Mouse (Mus musculus): ENCODE measurements around the gene Apol7b.
"Not testable (repeated sequence)": the region's sequence is repeated elsewhere in the genome, so short reads cannot be mapped to it uniquely, and the experiment has no call there.

Gene Apol7b

DNA sequence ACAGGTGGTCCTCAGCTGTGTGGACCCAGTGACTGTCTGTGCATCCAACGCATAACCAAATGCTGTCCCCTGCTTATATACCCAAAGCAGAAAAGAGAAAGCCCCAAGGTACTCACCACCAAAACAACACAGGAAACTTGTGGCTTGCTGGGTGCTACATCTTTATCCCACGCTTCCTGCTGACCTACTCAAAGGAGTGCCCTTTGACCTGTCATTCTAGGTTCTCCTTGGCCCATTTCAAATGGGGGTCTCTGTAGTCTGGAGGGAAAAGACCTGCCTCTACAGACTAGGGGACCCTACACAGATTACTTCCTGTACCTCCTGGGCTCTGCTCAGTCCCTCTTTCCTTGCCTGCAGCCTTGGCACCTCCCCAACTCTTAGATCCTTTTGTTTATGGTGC lies at the start of gene Apol7b:
Apol7b (minus strand) TSS at position 101 of the 400 bp plus-strand sequence.
- in situ Hi-C loops (cut with MboI; ENCODE audit: unreplicated experiment in 2 of 2), result loop anchor here in 1 of 2 experiments (25.0 kb wide), 1 partner anchor 565 kb away; no protein-coding TSS in a partner anchor

DNA sequence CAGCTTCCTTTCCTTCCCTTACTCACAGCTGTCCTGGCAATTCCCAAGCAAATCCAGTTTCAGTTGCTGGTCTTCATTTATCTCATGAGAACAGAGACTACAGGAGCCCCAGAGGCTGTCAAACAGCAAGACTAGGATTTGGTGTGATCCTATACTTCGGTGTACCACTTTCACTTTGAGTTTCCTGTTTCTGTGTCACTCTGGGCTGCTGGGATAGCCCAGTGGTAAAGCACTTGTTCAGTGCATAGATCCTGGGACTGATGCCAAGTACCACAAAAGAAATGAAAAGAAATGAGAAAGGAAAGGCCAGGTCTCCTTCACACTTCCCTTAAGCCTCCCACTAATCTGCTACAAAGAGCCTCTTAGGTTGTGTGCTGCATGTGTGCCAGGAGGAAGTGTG lies 47.4 kb upstream of the Apol7b start:
- in situ Hi-C loops (cut with MboI; ENCODE audit: unreplicated experiment in 2 of 2), result not testable (repeated sequence)

DNA sequence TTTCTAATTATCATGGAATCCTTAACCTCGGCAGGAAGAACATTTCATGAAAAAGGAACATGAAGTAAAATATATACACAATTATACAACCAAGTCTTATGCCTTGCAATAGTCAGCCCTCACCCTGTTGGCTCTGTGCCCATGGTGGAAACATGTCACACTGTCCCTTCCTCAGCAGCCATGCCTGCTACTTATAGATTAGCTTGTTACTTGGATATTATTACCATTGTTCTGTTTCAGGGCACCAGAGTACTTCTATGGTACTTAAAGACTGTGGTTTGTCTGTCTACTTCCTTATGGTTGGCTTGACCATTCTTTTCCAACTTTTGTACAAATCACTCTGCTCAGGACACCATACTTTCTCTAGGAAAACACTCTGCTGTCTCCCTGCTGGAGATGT lies 45.9 kb upstream of the Apol7b start:
- in situ Hi-C loops (cut with MboI; ENCODE audit: unreplicated experiment in 2 of 2), result not testable (repeated sequence)

DNA sequence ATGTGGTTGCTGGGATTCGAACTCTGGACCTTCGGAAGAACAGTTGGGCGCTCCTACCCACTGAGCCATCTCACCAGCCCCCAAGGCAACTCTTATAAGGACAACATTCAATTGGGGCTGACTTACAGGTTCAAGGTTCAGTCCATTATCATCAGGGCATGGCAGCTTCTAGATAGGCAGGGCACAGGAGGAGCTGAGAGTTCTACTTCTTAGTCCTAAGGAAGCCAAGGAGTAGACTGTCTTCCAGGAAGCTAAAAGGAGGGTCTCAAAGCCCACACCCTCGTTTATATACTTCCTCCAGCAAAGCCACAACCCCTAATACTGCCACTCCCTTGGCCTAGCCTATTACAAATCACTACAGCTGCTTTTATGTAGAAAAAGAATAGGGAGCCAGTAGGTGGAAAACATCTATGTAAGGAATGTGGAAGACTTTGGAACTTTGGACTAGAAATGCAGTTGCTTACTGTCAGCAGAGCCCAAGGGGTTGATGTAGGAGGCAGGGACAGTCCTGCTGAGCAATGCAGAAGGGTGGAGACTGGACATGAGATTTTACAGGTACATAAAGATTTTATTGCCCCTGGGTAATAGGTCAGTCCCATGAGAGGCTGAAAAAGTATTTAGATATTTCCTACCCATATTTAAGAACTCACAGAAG lies 35.0 kb upstream of the Apol7b start:
- in situ Hi-C loops (cut with MboI; ENCODE audit: unreplicated experiment in 2 of 2), result no loop called here

DNA sequence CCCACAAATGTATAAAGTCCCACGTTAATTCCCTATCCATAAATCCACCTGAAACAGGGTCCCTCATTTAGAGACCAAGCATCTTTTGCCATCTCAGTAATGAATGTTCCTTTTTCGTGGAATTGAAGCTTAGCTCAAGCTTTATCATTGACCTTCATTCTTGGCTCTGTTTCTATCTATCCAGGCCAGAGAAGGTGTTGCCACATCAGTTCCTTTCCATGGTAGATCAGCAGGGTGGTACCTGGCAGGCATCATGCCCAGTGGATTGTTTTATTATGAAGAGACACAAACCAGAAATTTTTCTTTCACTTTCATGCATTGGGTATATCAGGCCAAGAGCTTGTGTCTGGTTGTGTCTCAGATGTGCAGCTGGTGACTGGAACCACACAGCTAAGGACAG lies 29.4 kb upstream of the Apol7b start, which contains the start of gene Apol10a:
Apol10a (plus strand) TSS at position 355 of the 400 bp plus-strand sequence.
- in situ Hi-C loops (cut with MboI; ENCODE audit: unreplicated experiment in 2 of 2), result not testable (repeated sequence)

DNA sequence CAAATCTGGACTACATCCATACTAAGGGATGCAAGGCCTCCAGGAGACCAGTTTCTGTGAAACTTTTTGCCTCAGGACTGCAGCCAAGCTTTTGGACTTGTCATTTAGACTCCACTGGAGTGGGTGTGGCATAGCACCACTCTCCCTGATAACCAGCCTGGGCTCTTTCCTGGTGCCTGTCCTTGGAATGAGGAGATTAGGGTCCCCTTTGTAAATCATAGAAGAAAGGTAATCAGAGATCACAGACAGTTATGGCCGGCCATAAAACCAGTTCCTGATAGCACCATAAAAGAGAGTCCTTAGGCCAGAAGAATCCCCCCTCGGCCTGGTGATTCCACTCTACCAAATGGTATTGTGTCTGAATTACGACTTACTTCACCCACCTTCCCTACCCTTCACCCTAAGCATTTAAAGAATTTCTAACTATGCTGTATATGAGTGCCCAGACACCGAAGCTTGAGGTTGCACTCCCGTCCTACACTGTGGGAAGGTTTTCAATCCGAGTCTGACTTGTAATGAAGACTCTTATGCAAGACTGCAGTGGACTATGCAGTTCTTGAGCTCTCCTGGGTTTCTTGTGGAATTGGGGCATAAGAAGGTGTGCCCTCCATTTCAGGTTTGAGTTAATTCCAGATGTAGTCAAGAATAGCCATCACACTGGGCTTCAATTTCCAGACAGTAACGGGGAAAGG lies 27.6 kb upstream of the Apol7b start:
- in situ Hi-C loops (cut with MboI; ENCODE audit: unreplicated experiment in 2 of 2), result not testable (repeated sequence)

DNA sequence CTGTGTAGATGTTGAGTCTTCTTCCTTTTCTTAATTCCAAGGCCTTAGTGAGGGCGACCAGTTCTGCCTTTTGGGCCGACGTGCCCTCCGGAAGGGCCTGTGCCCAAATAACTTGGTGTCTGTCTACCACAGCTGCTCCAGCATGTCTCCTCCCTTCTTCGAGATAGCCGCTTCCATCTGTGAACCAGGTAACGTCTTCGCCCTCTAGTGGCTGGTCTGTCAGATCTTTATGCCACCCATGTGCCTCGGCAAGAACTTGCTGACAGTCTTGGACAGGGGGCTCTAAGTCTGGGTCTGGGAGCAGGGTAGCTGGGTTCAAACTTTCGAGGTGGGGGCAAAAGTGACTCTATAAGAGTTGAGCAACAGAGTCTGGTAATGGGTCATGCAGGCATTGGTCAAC lies 2.6 kb upstream of the Apol7b start:
- in situ Hi-C loops (cut with MboI; ENCODE audit: unreplicated experiment in 2 of 2), result loop anchor here in 1 of 2 experiments (5.0 to 25.0 kb wide), 2 partner anchors 242 to 562 kb away; no protein-coding TSS in a partner anchor

DNA sequence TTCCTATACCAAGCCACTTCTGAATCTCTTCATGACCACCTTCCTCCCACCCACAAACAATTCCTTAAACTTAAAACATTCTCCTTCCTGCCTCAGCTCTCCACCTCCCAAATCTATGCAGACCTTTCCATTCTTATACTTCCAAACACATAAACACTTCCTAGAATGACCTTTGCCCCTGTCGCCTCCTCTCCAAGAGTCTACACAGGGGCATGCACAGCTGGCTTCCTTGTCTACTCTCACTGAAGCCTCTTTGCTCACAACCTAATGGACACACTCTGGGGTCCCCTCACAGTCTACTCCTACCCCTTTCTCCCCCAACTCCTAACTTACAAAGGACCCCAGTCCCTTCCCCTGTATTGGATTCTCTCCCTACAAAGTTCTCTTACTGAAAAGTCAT lies 1.6 kb downstream of the Apol7b start:
- in situ Hi-C loops (cut with MboI; ENCODE audit: unreplicated experiment in 2 of 2), result loop anchor here in 1 of 2 experiments (25.0 kb wide), 1 partner anchor 567 kb away; no protein-coding TSS in a partner anchor

DNA sequence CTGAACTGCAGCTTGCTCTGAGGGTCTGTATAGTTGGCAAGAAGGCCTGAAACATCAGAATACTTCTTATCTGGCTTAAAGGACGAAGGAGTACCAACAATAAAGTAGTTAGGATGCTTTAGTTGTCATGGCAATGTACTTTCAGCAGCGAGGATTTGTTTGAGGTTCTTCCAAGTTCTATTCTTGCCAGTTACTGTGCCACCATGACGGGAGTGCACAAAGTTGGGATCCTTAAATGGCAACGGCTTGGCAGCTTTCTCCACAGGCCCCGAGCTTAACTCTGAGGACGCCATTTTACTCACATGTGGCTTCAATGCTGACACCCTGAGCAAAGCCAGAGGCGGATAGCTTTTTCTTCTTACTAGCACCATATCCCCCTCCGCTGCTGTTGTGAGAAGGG lies 2.5 kb downstream of the Apol7b start:
- in situ Hi-C loops (cut with MboI; ENCODE audit: unreplicated experiment in 2 of 2), result loop anchor here in 1 of 2 experiments (25.0 kb wide), 1 partner anchor 568 kb away; no protein-coding TSS in a partner anchor

DNA sequence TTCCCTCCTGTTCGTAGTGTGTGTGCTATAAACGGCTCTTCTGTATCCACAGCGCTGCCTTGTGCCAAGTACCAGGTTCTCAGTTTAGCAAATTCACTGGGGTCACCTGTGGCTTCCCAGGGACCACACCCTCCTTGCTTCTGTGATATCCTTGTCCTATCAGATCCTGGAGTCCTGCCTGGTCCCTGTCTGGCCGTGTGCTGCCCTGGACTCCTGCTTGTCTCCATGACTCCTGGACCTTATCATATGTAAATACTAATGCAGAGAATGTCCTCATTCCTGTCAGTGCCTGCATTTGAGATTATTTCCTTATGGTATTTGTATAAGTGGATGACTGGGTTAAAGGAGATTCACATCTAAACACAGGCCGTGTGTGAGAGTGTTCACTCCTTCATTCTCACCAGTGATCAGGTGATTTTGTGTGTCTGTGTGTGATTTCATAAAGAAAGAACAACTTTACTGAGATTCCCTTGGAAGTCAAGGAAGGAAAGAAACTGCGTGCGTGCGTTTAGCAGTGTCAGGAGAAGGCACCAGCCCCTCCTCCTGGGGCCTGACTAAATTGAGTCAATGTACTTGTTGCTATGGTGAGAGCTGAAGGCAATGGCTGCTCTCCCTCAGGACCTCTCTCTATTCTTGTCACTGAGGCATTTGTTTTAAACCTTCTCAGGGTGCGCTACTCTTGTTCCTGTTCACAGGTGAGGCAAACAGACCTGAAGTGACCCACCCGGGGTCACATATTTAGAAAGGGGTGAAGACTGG lies 18.4 kb downstream of the Apol7b start:
- in situ Hi-C loops (cut with MboI; ENCODE audit: unreplicated experiment in 2 of 2), result loop anchor here in 1 of 2 experiments (25.0 kb wide), 1 partner anchor 583 kb away; no protein-coding TSS in a partner anchor

DNA sequence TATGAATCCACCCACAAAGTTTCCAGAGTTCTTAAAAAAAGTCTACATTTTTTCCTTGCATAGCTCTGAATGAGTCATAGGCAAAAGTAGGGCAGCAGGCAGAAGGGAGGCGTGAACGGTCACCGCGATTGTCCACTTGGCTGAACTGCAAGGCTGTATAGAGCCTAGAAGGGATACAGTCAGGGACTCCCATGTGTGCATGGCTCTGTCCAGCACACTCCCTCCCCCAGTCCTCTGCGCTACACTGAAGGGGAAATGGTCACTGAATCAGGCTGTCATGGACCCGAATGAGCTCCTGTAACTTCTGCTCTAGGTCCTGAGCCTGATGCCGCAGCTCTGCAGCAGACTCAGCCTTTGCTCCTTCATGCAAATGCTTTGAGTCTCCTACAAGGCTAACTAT lies 24.4 kb downstream of the Apol7b start:
- in situ Hi-C loops (cut with MboI; ENCODE audit: unreplicated experiment in 2 of 2), result not testable (repeated sequence)

DNA sequence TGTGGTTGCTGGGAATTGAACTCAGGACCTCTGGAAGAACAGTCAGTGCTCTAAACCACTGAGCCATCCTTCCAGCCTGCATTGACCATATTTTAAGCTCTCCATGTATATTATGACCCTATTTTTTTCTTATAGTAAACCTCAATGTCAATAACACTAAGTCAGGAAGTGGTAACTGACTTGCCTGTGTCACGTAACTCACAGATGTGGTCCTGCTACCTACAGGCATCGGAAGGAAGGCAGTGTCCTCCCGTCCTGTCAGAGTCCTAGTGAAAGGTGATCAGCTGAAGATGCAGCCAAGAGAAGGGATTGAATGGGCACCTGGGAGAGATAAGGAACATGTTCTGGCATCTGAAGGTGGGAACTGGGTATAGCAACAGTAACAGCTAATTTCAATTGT lies 27.6 kb downstream of the Apol7b start:
- in situ Hi-C loops (cut with MboI; ENCODE audit: unreplicated experiment in 2 of 2), result not testable (repeated sequence)

DNA sequence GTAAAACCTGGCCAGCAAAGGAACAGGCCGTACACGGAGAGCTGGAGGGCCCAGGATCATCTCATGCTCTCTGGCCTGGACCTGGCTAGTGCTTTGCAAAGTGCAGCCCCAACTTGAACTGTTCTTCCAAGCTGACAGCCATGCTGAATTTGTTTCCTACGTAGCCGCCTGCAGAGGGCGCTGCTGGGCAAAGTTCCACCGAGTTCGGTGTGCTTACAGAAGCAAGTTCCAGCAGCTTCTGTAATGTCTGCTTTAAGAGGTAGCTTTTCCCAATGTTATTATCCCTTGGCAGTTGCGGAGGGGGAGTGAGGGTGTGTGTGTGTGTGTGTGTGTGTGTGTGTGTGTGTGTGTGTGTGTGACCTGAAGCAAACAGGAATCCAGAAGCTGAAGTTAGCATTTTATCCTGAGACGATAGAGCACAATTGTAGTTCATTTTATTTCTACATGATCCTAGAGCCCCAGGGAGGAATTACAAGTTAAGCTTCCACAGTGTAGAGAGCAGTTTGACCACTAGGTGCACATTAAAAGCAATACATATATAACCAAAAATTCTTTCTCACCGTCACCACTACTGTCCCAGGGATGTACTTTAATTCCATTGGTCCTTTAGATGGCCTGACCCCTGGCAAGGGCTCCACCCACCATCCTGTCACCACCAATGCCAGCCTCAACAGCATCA lies 30.5 kb downstream of the Apol7b start:
- in situ Hi-C loops (cut with MboI; ENCODE audit: unreplicated experiment in 2 of 2), result not testable (repeated sequence)

DNA sequence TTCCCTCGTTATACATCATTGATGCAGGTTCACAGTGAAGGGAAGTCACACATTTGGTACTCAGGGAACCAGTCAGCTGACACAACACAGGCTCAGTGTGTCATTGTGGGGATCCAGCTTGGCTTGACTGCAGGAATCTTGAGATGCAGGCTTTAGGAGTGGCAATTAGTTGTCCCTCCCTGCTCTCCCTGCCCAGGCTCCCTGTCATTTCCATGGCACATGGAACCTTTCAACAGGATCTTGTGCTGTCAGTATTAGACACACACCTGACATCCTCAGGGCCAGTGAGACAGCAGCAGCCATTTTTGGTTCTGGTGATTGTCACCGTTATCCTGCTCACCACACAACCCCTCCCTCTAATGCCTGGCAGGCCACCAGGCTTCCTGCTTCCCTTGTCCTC lies 31.6 kb downstream of the Apol7b start:
- in situ Hi-C loops (cut with MboI; ENCODE audit: unreplicated experiment in 2 of 2), result not testable (repeated sequence)

DNA sequence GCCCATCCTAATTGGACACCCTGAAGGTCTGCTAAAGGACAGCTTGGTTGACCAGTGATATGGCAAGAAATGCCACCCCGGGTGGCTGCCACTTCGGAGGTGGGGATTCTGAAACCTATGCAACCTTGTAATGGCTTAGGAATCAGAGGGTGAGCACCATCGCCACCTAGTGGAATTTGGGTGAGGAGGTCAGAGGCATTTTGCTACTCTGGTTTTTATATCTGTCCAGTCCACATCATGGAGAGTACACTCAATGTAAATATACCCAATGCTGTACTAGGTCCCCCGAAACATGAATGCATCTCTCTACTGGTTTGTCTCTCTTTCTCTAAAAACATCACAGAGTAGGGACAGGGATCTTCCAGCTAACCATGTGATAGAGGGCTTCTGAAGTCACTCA lies 34.6 kb downstream of the Apol7b start:
- in situ Hi-C loops (cut with MboI; ENCODE audit: unreplicated experiment in 2 of 2), result not testable (repeated sequence)

DNA sequence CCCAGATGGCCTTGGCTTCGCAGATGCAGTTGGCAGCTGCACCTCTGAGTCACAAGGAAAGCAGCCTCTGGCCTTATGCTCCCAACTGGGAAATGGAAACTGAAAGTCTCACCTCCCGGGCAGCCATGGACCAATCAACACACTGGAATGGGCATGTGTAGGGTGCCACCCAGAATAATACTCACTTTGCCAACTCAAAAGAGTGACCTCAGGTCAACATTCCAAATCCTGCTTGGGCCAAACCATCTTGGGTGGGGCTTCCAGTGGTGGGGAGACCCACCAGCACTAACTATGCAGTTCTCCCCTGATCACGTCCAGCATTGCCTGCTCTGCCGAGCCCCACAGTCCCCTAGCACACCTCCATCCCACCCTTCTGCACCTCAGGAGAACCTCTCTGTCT lies 36.3 kb downstream of the Apol7b start, which contains the start of gene Apol9a:
Apol9a (minus strand) TSS at position 101 of the 400 bp plus-strand sequence.
- in situ Hi-C loops (cut with MboI; ENCODE audit: unreplicated experiment in 2 of 2), result not testable (repeated sequence)

DNA sequence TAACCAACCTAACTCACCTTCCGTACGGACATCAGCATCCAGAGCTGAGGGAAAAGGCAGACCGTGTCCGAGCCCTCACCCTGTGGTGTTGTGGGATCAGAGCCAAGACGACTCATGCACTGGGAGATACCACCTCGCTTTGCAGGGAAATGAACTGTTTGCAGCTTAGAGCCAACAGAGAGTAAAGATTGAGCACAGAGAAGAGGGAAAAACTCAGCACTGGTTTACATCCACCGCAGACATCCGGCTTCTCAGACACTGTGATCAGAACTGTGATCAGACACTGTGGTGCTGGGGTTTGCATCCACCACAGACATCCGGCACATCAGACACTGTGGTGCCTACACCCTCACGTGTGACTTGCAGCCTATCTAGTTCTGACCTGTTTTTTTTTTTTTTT lies 40.9 kb downstream of the Apol7b start:
- in situ Hi-C loops (cut with MboI; ENCODE audit: unreplicated experiment in 2 of 2), result not testable (repeated sequence)

DNA sequence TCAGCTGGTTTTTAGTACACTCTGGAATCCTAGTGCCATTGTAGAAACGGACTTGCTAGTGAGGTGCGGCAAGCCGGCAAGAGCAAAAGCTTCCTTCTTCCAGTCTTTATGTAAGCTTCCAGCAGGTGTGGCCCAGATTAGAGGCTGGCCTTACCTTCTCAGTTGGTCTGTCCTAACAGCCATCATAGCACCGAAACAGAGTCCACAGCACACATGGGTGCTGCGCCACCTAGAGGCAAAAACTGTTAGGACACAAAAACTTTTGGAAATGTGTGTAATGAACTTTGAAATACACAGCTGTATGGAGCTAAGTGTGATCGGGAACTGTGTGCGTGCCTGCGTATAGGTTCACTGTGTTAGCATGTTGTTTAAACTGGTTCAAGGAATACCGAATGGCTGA lies 48.3 kb downstream of the Apol7b start, which contains the start of gene Apol7a:
Apol7a (minus strand) TSS at position 84 of the 400 bp plus-strand sequence.
- in situ Hi-C loops (cut with MboI; ENCODE audit: unreplicated experiment in 2 of 2), result not testable (repeated sequence)

DNA sequence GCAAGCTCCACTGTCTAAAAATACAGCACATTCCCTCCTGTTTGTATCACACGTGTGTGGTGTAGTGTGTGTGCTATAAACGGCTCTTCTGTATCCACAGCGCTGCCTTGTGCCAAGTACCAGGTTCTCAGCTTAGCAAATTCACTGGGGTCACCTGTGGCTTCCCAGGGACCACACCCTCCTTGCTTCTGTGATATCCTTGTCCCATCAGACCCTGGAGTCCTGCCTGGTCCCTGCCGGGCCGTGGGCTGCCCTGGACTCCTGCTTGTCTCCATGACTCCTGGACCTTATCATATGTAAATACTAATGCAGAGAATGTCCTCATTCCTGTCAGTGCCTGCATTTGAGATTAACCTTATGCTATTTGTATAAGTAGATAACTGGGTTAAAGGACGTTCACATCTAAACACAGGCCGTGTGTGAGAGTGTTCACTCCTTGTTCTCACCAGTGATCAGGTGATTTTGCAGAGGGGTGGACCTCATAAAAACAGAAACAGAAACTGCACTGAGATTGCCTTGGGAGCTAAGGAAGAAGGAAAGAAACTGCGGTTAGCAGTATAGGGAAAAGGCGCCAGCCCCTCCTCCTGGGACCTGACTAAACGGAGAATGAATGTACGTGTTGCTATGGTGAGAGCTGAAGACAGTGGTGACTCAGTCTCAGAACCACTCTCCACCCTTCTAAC lies 49.7 kb downstream of the Apol7b start:
- in situ Hi-C loops (cut with MboI; ENCODE audit: unreplicated experiment in 2 of 2), result not testable (repeated sequence)

DNA sequence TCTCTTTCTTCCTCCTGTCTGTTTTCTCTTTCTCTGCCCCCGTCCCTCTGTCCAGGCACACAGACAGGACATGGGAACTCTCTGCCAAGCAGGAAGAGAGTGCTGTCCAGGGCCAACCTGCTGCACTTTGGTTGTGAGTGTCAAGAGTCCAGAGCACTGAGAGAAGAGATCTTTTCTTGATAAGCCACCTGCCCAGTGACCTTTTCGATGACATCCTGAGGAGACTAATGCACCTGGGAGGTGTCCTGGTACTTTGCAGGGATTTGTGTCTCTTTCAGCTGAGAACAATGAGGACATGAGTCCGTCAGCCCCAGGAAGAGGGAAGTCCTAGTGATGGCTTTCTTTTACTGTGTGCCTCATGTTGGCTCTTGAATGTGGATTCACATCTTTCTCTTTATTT lies 53.5 kb downstream of the Apol7b start:
- in situ Hi-C loops (cut with MboI; ENCODE audit: unreplicated experiment in 2 of 2), result not testable (repeated sequence)

Data from v-Abl transformed pro-B cells (cell line).